Mouse (Mus musculus): ENCODE measurements around the gene Gse1.
A peak's percentile ranks its signal among the peaks of the same experiment; 100 is the strongest.

The Gse1 gene

GRCm38 (mm10) chr8:120565151-120565711, 337.0 kb downstream of the Gse1 start:
- no peak for DNase-seq

- DNase-seq = no peak
These were observed 338.4 kb downstream of the Gse1 start for GRCm38 (mm10) chr8:120566681-120567080.

GRCm38 (mm10) chr8:120567731-120568130, 339.5 kb downstream of the Gse1 start:
- no peak for DNase-seq

- no peak for DNase-seq
These were observed 340.0 kb downstream of the Gse1 start for GRCm38 (mm10) chr8:120568164-120568798.

GRCm38 (mm10) chr8:120569123-120569522, 340.9 kb downstream of the Gse1 start:
- DNase-seq = no peak

GRCm38 (mm10) chr8:120569939-120570715, 341.9 kb downstream of the Gse1 start:
- DNase-seq = peak; percentile 83

- no peak for DNase-seq
These were observed 343.3 kb downstream of the Gse1 start for GRCm38 (mm10) chr8:120571561-120571960.

GRCm38 (mm10) chr8:120572534-120572933, 344.3 kb downstream of the Gse1 start:
- no peak for DNase-seq

GRCm38 (mm10) chr8:120573866-120574265, 345.6 kb downstream of the Gse1 start:
- DNase-seq = no peak

- DNase-seq = no peak
These were observed 346.7 kb downstream of the Gse1 start for GRCm38 (mm10) chr8:120574941-120575340.

- no peak for DNase-seq
These were observed 347.5 kb downstream of the Gse1 start for GRCm38 (mm10) chr8:120575801-120576200.

- no peak for DNase-seq
These were observed 349.6 kb downstream of the Gse1 start for GRCm38 (mm10) chr8:120577821-120578220.

GRCm38 (mm10) chr8:120580336-120581000, 352.2 kb downstream of the Gse1 start:
- no peak for DNase-seq

GRCm38 (mm10) chr8:120581329-120581728, 353.1 kb downstream of the Gse1 start:
- DNase-seq = no peak

- no peak for DNase-seq
These were observed 353.6 kb downstream of the Gse1 start for GRCm38 (mm10) chr8:120581811-120582210.

GRCm38 (mm10) chr8:120585521-120585920, 357.3 kb downstream of the Gse1 start:
- no peak for DNase-seq

GRCm38 (mm10) chr8:120588908-120589771, 360.9 kb downstream of the Gse1 start, which contains the start of gene Gins2:
TSS of gene Gins2 (minus strand) at chr8:120589304.
- peak; percentile 96 for DNase-seq

GRCm38 (mm10) chr8:120589921-120590320, 361.7 kb downstream of the Gse1 start:
- no peak for DNase-seq

GRCm38 (mm10) chr8:120591587-120592292, 363.5 kb downstream of the Gse1 start:
- DNase-seq = no peak

GRCm38 (mm10) chr8:120594571-120594970, 366.3 kb downstream of the Gse1 start:
- DNase-seq = no peak

GRCm38 (mm10) chr8:120595963-120596362, 367.7 kb downstream of the Gse1 start:
- peak; percentile 61 for DNase-seq

- DNase-seq = peak; percentile 75
These were observed 370.3 kb downstream of the Gse1 start for GRCm38 (mm10) chr8:120598579-120598978.

Measured in right cerebral cortex, postnatal 4 days (tissue).